Mouse (Mus musculus) MEL (cell line): ENCODE results near the gene Dpysl5. TPM values are rescaled to one million over a fixed set of nuclear protein-coding genes. Genes with fewer than 3 reads are reported as not detected.

Experiments
- DNase-seq: peaks from one replicate; pipeline ENCODE4 v3.0.0; 2011; ENCODE audit warnings: low read depth, low spot score
- H3K27ac ChIP-seq: 2 replicates; pipeline ENCODE4 v1.5.1; 2012; ENCODE audit warnings: low read depth, mild to moderate bottlenecking, control low read depth, low read length, moderate library complexity; ENCODE audit not compliant: control insufficient read depth
- H3K27me3 ChIP-seq, 2 experiments: fragments of 150-350 bp in 1 of 2; sonication (generic) in 1 of 2; 2 replicates each; pipeline ENCODE4 v1.6.1; 2012; ENCODE audit warnings: low read length in 2 of 2, mild to moderate bottlenecking in 2 of 2, improper control_type of control experiment in 1 of 2, moderate library complexity in 1 of 2; ENCODE audit not compliant: insufficient read depth in 2 of 2, control insufficient read depth in 1 of 2
- H3K36me3 ChIP-seq, 2 experiments: 2 replicates each; pipeline ENCODE4 v1.6.1; 2012 to 2014; ENCODE audit warnings: low read length in 2 of 2, improper control_type of control experiment in 1 of 2, inconsistent platforms in 1 of 2, mild to moderate bottlenecking in 1 of 2; ENCODE audit not compliant: insufficient read depth in 2 of 2, control insufficient read depth in 1 of 2
- H3K4me1 ChIP-seq, 2 experiments: fragments of 150-350 bp in 1 of 2; sonication (generic) in 1 of 2; 2 replicates each; pipeline ENCODE4 v1.6.1; 2012; ENCODE audit warnings: low read length in 2 of 2, improper control_type of control experiment in 1 of 2, mild to moderate bottlenecking in 1 of 2; ENCODE audit not compliant: insufficient read depth in 2 of 2, control insufficient read depth in 1 of 2
- H3K4me3 ChIP-seq, 2 experiments: fragments of 150-350 bp in 1 of 2; sonication (generic) in 1 of 2; 2 replicates each; pipeline ENCODE4 v1.5.1; 2012; ENCODE audit warnings: low read depth in 2 of 2, low read length in 2 of 2, mild to moderate bottlenecking in 2 of 2, moderate library complexity in 2 of 2, control low read depth in 1 of 2, improper control_type of control experiment in 1 of 2; ENCODE audit not compliant: control insufficient read depth in 1 of 2, insufficient read depth in 1 of 2
- H3K79me2 ChIP-seq: 2 replicates; pipeline ENCODE4 v1.6.1; 2012; ENCODE audit warnings: mild to moderate bottlenecking, low read length, moderate library complexity; ENCODE audit not compliant: control insufficient read depth, poor library complexity, insufficient read depth
- H3K9ac ChIP-seq: 2 replicates; pipeline ENCODE4 v1.6.1; 2012; ENCODE audit warnings: low read depth, mild to moderate bottlenecking, control low read depth, low read length, moderate library complexity; ENCODE audit not compliant: control insufficient read depth, poor library complexity, severe bottlenecking
- H3K9me3 ChIP-seq: fragments of 150-350 bp; sonication (generic); replicated peaks from 2 replicates; pipeline ENCODE4 v1.6.1; 2012; ENCODE audit warnings: mild to moderate bottlenecking, low read length, improper control_type of control experiment, moderate library complexity; ENCODE audit not compliant: insufficient read depth
- CHD1 ChIP-seq: IDR thresholded peaks from 2 replicates; pipeline ENCODE4 v1.6.1; 2012; ENCODE audit warnings: low read depth, mild to moderate bottlenecking, inconsistent platforms, low read length, improper control_type of control experiment
- CHD2 ChIP-seq: IDR thresholded peaks from 2 replicates; pipeline ENCODE4 v1.6.1; 2011; ENCODE audit warnings: low read length, improper control_type of control experiment
- CTCF ChIP-seq, 3 experiments: IDR thresholded peaks in 2 of 3; conservative IDR thresholded peaks in 1 of 3; 2 replicates each; pipeline ENCODE4 v1.5.1; 2011 to 2012; ENCODE audit warnings: low read length in 3 of 3, low read depth in 2 of 3, mild to moderate bottlenecking in 2 of 3, improper control_type of control experiment in 1 of 3, inconsistent platforms in 1 of 3, mixed read lengths in 1 of 3, moderate library complexity in 1 of 3; ENCODE audit not compliant: control insufficient read depth in 1 of 3, insufficient read depth in 1 of 3, poor library complexity in 1 of 3, severe bottlenecking in 1 of 3
- E2F4 ChIP-seq: IDR thresholded peaks from 2 replicates; pipeline ENCODE4 v1.6.1; 2011; ENCODE audit warnings: low read depth, low read length, improper control_type of control experiment, borderline replicate concordance
- ELF1 ChIP-seq: IDR thresholded peaks from 2 replicates; pipeline ENCODE4 v1.6.1; 2014; ENCODE audit warnings: low read depth, mild to moderate bottlenecking, inconsistent platforms, low read length, improper control_type of control experiment, moderate library complexity
- EP300 ChIP-seq, 2 experiments: IDR thresholded peaks; 2 replicates each; pipeline ENCODE4 v1.6.1; 2011; ENCODE audit warnings: improper control_type of control experiment in 2 of 2, low read length in 2 of 2, low read depth in 1 of 2, mild to moderate bottlenecking in 1 of 2
- ETS1 ChIP-seq: IDR thresholded peaks from 2 replicates; pipeline ENCODE4 v1.6.1; 2012; ENCODE audit warnings: low read depth, mild to moderate bottlenecking, inconsistent platforms, low read length, improper control_type of control experiment, moderate library complexity
- JUND ChIP-seq: IDR thresholded peaks from 2 replicates; pipeline ENCODE4 v1.6.1; 2011; ENCODE audit warnings: low read depth, mild to moderate bottlenecking, improper control_type of control experiment, low read length
- MAFK ChIP-seq: IDR thresholded peaks from 2 replicates; pipeline ENCODE4 v1.6.1; 2011; ENCODE audit warnings: low read depth, mild to moderate bottlenecking, low read length, improper control_type of control experiment, borderline replicate concordance
- MAX ChIP-seq: IDR thresholded peaks from 2 replicates; pipeline ENCODE4 v1.6.1; 2011; ENCODE audit warnings: low read length, improper control_type of control experiment
- MAZ ChIP-seq: IDR thresholded peaks from 2 replicates; pipeline ENCODE4 v1.6.1; 2012; ENCODE audit warnings: low read depth, mild to moderate bottlenecking, inconsistent platforms, low read length, improper control_type of control experiment
- MEF2A ChIP-seq: IDR thresholded peaks from 2 replicates; pipeline ENCODE4 v1.6.1; 2014; ENCODE audit warnings: low read depth, mild to moderate bottlenecking, inconsistent platforms, low read length, improper control_type of control experiment; ENCODE audit not compliant: poor library complexity, insufficient replicate concordance, severe bottlenecking; ENCODE audit errors: extremely low read depth
- MXI1 ChIP-seq: IDR thresholded peaks from 2 replicates; pipeline ENCODE4 v1.6.1; 2011; ENCODE audit warnings: mild to moderate bottlenecking, low read depth, low read length, improper control_type of control experiment
- MYB ChIP-seq: IDR thresholded peaks from 2 replicates; pipeline ENCODE4 v1.6.1; 2011; ENCODE audit warnings: mild to moderate bottlenecking, low read depth, low read length, improper control_type of control experiment
- MYC ChIP-seq: IDR thresholded peaks from 2 replicates; pipeline ENCODE4 v1.6.1; 2011; ENCODE audit warnings: low read depth, mild to moderate bottlenecking, low read length, improper control_type of control experiment, moderate library complexity
- NELFE ChIP-seq: IDR thresholded peaks from 2 replicates; pipeline ENCODE4 v1.6.1; 2011; ENCODE audit warnings: low read depth, low read length, improper control_type of control experiment
- NRF1 ChIP-seq: IDR thresholded peaks from 2 replicates; pipeline ENCODE4 v1.6.1; 2014; ENCODE audit warnings: low read depth, mild to moderate bottlenecking, inconsistent platforms, low read length, improper control_type of control experiment, moderate library complexity; ENCODE audit not compliant: poor library complexity, insufficient read depth, severe bottlenecking
- POLR2A ChIP-seq, 2 experiments: IDR thresholded peaks; 2 replicates each; pipeline ENCODE4 v1.6.1; 2011 to 2012; ENCODE audit warnings: low read length in 2 of 2, mild to moderate bottlenecking in 2 of 2, control low read depth in 1 of 2, improper control_type of control experiment in 1 of 2, low read depth in 1 of 2, moderate library complexity in 1 of 2; ENCODE audit not compliant: control insufficient read depth in 1 of 2, insufficient read depth in 1 of 2, poor library complexity in 1 of 2
- RAD21 ChIP-seq: IDR thresholded peaks from 2 replicates; pipeline ENCODE4 v1.6.1; 2011; ENCODE audit warnings: mild to moderate bottlenecking, low read depth, low read length, improper control_type of control experiment
- RCOR1 ChIP-seq: IDR thresholded peaks from 2 replicates; pipeline ENCODE4 v1.6.1; 2012; ENCODE audit warnings: low read depth, mild to moderate bottlenecking, inconsistent platforms, low read length, improper control_type of control experiment
- SIN3A ChIP-seq: IDR thresholded peaks from 2 replicates; pipeline ENCODE4 v1.6.1; 2012; ENCODE audit warnings: low read length, improper control_type of control experiment, inconsistent platforms
- SMC3 ChIP-seq: IDR thresholded peaks from 2 replicates; pipeline ENCODE4 v1.6.1; 2011; ENCODE audit warnings: low read depth, low read length, improper control_type of control experiment
- TCF12 ChIP-seq: IDR thresholded peaks from 2 replicates; pipeline ENCODE4 v1.6.1; 2014; ENCODE audit warnings: low read depth, mild to moderate bottlenecking, inconsistent platforms, low read length, improper control_type of control experiment, moderate library complexity
- USF1 ChIP-seq: IDR thresholded peaks from 2 replicates; pipeline ENCODE4 v1.6.1; 2014; ENCODE audit warnings: low read depth, mild to moderate bottlenecking, inconsistent platforms, low read length, improper control_type of control experiment, moderate library complexity
- USF2 ChIP-seq, 2 experiments: IDR thresholded peaks; 2 replicates each; pipeline ENCODE4 v1.6.1; 2011 to 2012; ENCODE audit warnings: improper control_type of control experiment in 2 of 2, low read length in 2 of 2, borderline replicate concordance in 1 of 2, inconsistent platforms in 1 of 2, low read depth in 1 of 2, mild to moderate bottlenecking in 1 of 2; ENCODE audit not compliant: insufficient read depth in 1 of 2
- ZKSCAN1 ChIP-seq: IDR thresholded peaks from 2 replicates; pipeline ENCODE4 v1.6.1; 2012; ENCODE audit warnings: low read depth, mild to moderate bottlenecking, inconsistent platforms, low read length, improper control_type of control experiment, moderate library complexity
- ZNF384 ChIP-seq: IDR thresholded peaks from 2 replicates; pipeline ENCODE4 v1.6.1; 2012; ENCODE audit warnings: low read depth, mild to moderate bottlenecking, inconsistent platforms, low read length, improper control_type of control experiment
- polyA plus RNA-seq, 2 experiments: library from polyadenylated mRNA; stranded (reverse) in 1 of 2; unstranded in 1 of 2; fragments of >175 nt in 1 of 2; fragments of >200 nt in 1 of 2; gene quantifications; 2 replicates each; pipeline versions ENCODE4 v1.2.1 to v1.2.4; 2012; ENCODE audit warnings: low replicate concordance in 2 of 2, low read depth in 1 of 2; ENCODE audit not compliant: insufficient read length in 2 of 2, insufficient read depth in 1 of 2, missing spikeins in 1 of 2
- total RNA-seq: library from RNA; depleted of rRNA; stranded (reverse); fragments of 300-350 nt; gene quantifications from 2 replicates; pipeline ENCODE4 v1.2.3, GENCODE M21; 2012

Dpysl5 gene
- total and polyA plus RNA-seq, 3 experiments = not detected

DNA sequence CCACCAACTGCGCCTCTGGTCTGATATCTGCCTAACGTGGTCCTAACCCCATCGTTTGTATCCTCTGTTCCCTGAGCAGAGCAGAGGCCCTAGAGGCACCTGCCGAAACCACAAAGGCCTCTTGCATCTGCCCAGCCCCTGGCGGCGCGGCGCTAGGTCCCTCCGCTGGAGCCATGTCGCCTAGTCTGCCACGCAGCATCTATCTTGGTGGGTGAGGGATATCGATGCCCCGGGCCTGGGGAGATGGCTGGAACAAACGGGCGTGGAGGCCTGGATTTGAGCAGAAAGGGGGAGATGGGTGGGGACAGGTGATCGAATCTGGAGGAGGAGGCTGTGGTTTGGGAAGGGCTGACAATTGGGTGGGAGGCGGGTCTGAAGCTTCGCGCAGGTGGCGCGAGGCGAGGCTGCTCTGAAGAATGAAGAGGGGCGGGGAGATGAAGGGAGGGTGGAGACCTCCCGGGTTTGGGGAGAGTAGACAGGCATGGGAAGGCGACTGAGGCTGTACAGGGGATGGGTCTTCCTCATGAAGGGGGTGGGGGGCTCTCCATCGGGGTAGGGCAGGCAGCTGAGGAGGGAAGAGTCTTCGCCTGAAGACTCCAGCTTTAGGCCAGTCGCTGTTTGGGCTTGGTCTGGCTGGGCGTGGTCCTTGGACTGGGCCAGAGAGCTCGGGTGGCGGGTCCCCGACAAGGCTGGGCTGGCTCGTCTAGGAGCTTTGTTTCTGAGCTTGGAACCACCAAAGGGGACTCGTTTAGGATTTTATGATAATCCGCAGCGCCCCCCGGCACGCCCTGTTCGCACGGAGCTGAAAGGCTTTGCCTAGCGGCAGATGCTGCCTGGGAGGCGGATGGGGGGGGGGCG, 1.3 kb downstream of the Dpysl5 start:
- Histone ChIP-seq H3K9ac (no peak overlapping the region), H3K27ac (no peak overlapping the region), H3K27me3 (peaks cover 10 to 17% of the 10 kb centered on the region in 2 experiments), H3K4me3 (no peak overlapping the region)
- DNase-seq = no peak
- TF ChIP-seq USF2 (IDR thresholded peaks at IDR 0.05; ENCODE audit: borderline replicate concordance in 1 of 2, insufficient read depth in 1 of 2, low read depth in 1 of 2, low read length in 2 of 2) (no peak), CHD2 (no peak), MAZ (no peak), NRF1 (no peak), JUND (no peak), POLR2A (IDR thresholded peaks at IDR 0.05; ENCODE audit: control insufficient read depth in 1 of 2, insufficient read depth in 1 of 2, low read depth in 1 of 2, low read length in 2 of 2, poor library complexity in 1 of 2) (no peak), MAFK (no peak), USF1 (no peak), RCOR1 (no peak), NELFE (no peak), SIN3A (no peak), MAX (no peak), MEF2A (no peak)
- TF ChIP-seq, all 39 proteins: peak for 0
- Histone ChIP-seq H3K36me3 (no peaks in the 10 kb centered on the region), H3K79me2 (no peaks in the 10 kb centered on the region), H3K9me3 (no peaks in the 10 kb centered on the region), H3K4me1 (no peaks in the 10 kb centered on the region)

DNA sequence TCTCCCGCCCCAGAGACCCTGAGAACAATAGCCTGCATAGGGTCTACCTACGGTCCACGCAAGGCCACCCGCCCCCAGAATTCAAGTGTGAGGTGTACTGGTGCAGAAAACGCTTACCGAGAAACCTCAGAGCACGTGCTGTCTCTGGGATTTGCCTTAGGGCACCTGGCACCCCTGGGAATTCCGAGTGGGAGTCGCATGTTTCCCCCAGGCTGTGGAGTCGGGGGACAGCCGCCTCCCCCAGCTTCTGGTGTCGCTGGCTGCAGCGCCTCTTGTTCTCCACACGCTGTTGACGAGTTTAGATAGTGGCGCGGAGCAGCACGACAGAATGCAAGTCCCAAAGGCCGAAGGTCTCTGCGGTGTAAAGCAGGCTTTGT, 1.9 kb downstream of the Dpysl5 start:
- TF ChIP-seq TCF12 (no peak), NELFE (no peak), EP300 (IDR thresholded peaks at IDR 0.05; ENCODE audit: low read depth in 1 of 2, low read length in 2 of 2) (no peak), E2F4 (no peak), CHD1 (no peak), ZNF384 (no peak), MYC (no peak), ZKSCAN1 (no peak), MXI1 (no peak), USF2 (IDR thresholded peaks at IDR 0.05; ENCODE audit: borderline replicate concordance in 1 of 2, insufficient read depth in 1 of 2, low read depth in 1 of 2, low read length in 2 of 2) (no peak), ETS1 (no peak), SMC3 (no peak), ELF1 (no peak), MYB (no peak), CTCF (IDR thresholded peaks at IDR 0.05 in 2 of 3, conservative IDR thresholded peaks at IDR 0.05 in 1 of 3; ENCODE audit: control insufficient read depth in 1 of 3, insufficient read depth in 1 of 3, low read depth in 2 of 3, low read length in 3 of 3, poor library complexity in 1 of 3, severe bottlenecking in 1 of 3) (no peak), JUND (no peak), USF1 (no peak), RAD21 (no peak)
- Histone ChIP-seq H3K79me2 (no peaks in the 10 kb centered on the region), H3K27ac (no peak overlapping the region), H3K27me3 (peaks cover 10 to 14% of the 10 kb centered on the region in 2 experiments), H3K4me3 (no peak overlapping the region), H3K9me3 (no peaks in the 10 kb centered on the region), H3K9ac (no peak overlapping the region), H3K4me1 (no peaks in the 10 kb centered on the region), H3K36me3 (no peaks in the 10 kb centered on the region)
- no peak for DNase-seq
